Mouse (Mus musculus): ENCODE measurements around the gene Rbfox2.

DNA sequence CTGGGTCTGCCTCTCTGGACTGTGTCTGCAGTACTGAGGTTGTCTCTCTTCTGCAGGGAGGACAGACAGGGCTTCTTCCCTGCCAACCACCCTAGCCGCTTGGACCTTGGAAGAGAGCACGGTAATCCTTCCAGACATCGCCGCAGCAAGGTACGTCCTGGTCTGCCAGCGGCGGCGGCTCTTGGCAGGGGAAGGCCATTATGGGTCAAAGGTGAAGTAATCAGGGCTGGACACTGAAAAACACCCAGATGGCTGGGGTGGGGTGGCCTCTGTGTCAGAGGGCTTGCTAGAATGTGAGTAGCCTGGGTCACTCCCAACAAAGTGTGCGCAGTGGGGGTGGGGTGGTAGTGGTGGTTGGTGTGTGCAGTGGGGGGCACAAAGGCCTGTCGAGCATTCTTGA, 261.2 kb downstream of the Rbfox2 start:
- TF ChIP-seq CTCF (IDR thresholded peaks at IDR 0.05; ENCODE audit: control insufficient read depth, insufficient read depth, low read length), result no peak
- no peak for TF ChIP-seq POLR2A (IDR thresholded peaks at IDR 0.05; ENCODE audit: borderline replicate concordance, control insufficient read depth, low read depth, low read length)

Measured in bone marrow, adult 2 months (tissue).